Mouse (Mus musculus) C2C12 (cell line): Measurements from ENCODE around the gene Necap2. TPM values are rescaled to one million over a fixed set of nuclear protein-coding genes. Genes with fewer than 3 reads are reported as not detected.
A peak's percentile ranks its signal among the peaks of the same experiment; 100 is the strongest.

Source experiments
- H3K27me3 ChIP-seq: one replicate; pipeline ENCODE4 v1.6.1; 2011; ENCODE audit not compliant: control insufficient read depth, insufficient read depth, insufficient read length
- H3K36me3 ChIP-seq: one replicate; pipeline ENCODE4 v1.6.1; 2011; ENCODE audit not compliant: control insufficient read depth, insufficient read depth
- H3K4me3 ChIP-seq: one replicate; pipeline ENCODE4 v1.5.1; 2011; ENCODE audit warnings: mild to moderate bottlenecking, control low read depth; ENCODE audit not compliant: poor library complexity, insufficient read depth, severe bottlenecking
- H3K79me2 ChIP-seq: one replicate; pipeline ENCODE4 v1.6.1; 2011; ENCODE audit not compliant: control insufficient read depth, insufficient read depth
- H3K79me3 ChIP-seq: one replicate; pipeline ENCODE4 v1.6.1; 2011; ENCODE audit warnings: low read depth, control low read depth
- H3ac ChIP-seq: one replicate; pipeline ENCODE3; 2011; ENCODE audit warnings: low read depth; ENCODE audit not compliant: control insufficient read depth, insufficient read length
- CEBPB ChIP-seq: IDR thresholded peaks from one replicate; pipeline ENCODE4 v1.6.1; 2011; ENCODE audit warnings: low read depth, mild to moderate bottlenecking, control low read depth, moderate library complexity
- CTCF ChIP-seq: IDR thresholded peaks from one replicate; pipeline ENCODE4 v1.5.1; 2011; ENCODE audit not compliant: control insufficient read depth, insufficient read depth, insufficient read length
- FOSL1 ChIP-seq: IDR thresholded peaks from one replicate; pipeline ENCODE4 v1.8.0; 2011; ENCODE audit warnings: mild to moderate bottlenecking, low read length; ENCODE audit not compliant: poor library complexity, insufficient read depth, severe bottlenecking
- MAX ChIP-seq: IDR thresholded peaks from one replicate; pipeline ENCODE4 v1.6.1; 2011; ENCODE audit warnings: mild to moderate bottlenecking, control low read depth
- MYOD1 ChIP-seq: IDR thresholded peaks from one replicate; pipeline ENCODE4 v1.6.1; 2011; ENCODE audit warnings: low read depth; ENCODE audit not compliant: control insufficient read depth, insufficient read length
- MYOG ChIP-seq: IDR thresholded peaks from one replicate; pipeline ENCODE4 v1.6.1; 2011; ENCODE audit not compliant: control insufficient read depth, insufficient read length; ENCODE audit errors: extremely low read depth
- USF1 ChIP-seq: IDR thresholded peaks from one replicate; pipeline ENCODE4 v1.6.1; 2011; ENCODE audit warnings: low read depth, mild to moderate bottlenecking, control low read depth, moderate library complexity
- polyA plus RNA-seq: library from polyadenylated mRNA; unstranded; fragments of >200 nt; fragmentation: generic; extraction: Trizol; gene quantifications from one replicate; pipeline ENCODE4 v1.2.1, GENCODE M21; 2012; ENCODE audit warnings: missing spikeins

The Necap2 gene
- polyA plus RNA-seq, 1 experiment, result 70.2 TPM

DNA sequence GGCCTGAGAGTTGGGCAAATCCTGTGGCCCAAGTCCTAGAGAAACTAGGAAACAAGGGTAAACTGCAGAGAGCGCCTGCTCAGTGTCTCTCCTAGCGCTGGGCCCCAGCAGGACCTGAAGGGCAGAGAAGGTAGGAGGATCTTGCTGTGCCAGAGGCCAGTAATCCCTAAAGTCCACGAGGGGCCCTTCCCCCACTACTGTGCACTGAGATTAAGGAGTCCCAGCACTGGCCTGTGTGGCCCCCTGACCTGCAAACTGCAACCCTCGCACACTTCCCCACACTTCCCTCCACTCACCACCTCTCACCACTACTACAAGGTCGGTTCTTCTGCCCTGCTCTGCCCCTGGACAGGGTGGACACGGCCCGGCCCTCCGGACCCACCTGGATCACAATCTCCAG is 25.0 kb downstream of the Necap2 start:
- no peak for TF ChIP-seq FOSL1
- no peak for TF ChIP-seq MYOG
- TF ChIP-seq MYOD1, result no peak
- no peak for TF ChIP-seq CTCF
- TF ChIP-seq USF1, result no peak
- no peak for TF ChIP-seq CEBPB
- TF ChIP-seq MAX, result no peak
- Histone ChIP-seq H3K36me3 (no peaks in the 10 kb centered on the region), H3ac (no peak overlapping the region), H3K79me3 (no peaks in the 10 kb centered on the region), H3K79me2 (no peaks in the 10 kb centered on the region), H3K4me3 (no peak overlapping the region), H3K27me3 (no peaks in the 10 kb centered on the region)

- H3K79me3 ChIP-seq, result no peaks in the 10 kb centered on the region
- H3ac ChIP-seq, result no peak overlapping the region
- H3K79me2 ChIP-seq, result no peaks in the 10 kb centered on the region
- H3K27me3 ChIP-seq, result no peaks in the 10 kb centered on the region
- no peaks in the 10 kb centered on the region for H3K36me3 ChIP-seq
- H3K4me3 ChIP-seq, result no peak overlapping the region
- TF ChIP-seq USF1 (no peak), MYOD1 (no peak), CEBPB (no peak), FOSL1 (no peak), CTCF (no peak), MAX (no peak), MYOG (no peak)
Observed at GRCm38 (mm10) chr4:141052442-141052841, 25.7 kb downstream of the Necap2 start.

- no peaks in the 10 kb centered on the region for H3K27me3 ChIP-seq
- no peaks in the 10 kb centered on the region for H3K79me2 ChIP-seq
- no peak for TF ChIP-seq CEBPB
- no peak for TF ChIP-seq MYOD1
- TF ChIP-seq CTCF, result no peak
- no peak for TF ChIP-seq MAX
- no peak for TF ChIP-seq FOSL1
- no peak for TF ChIP-seq MYOG
- no peak for TF ChIP-seq USF1
- H3ac ChIP-seq, result no peak overlapping the region
- no peaks in the 10 kb centered on the region for H3K36me3 ChIP-seq
- H3K4me3 ChIP-seq, result no peak overlapping the region
- H3K79me3 ChIP-seq, result no peaks in the 10 kb centered on the region
Observed at GRCm38 (mm10) chr4:141049476-141049835, 28.7 kb downstream of the Necap2 start.

GRCm38 (mm10) chr4:141048810-141049475 is 29.2 kb downstream of the Necap2 start:
- H3K4me3 ChIP-seq, result no peak overlapping the region
- H3K36me3 ChIP-seq, result no peaks in the 10 kb centered on the region
- no peaks in the 10 kb centered on the region for H3K79me3 ChIP-seq
- H3K79me2 ChIP-seq, result no peaks in the 10 kb centered on the region
- H3ac ChIP-seq, result no peak overlapping the region
- no peak for TF ChIP-seq CEBPB
- no peak for TF ChIP-seq FOSL1
- TF ChIP-seq CTCF, result no peak
- TF ChIP-seq MYOD1, result no peak
- TF ChIP-seq USF1, result no peak
- TF ChIP-seq MAX, result no peak
- TF ChIP-seq MYOG, result no peak
- H3K27me3 ChIP-seq, result no peaks in the 10 kb centered on the region

DNA sequence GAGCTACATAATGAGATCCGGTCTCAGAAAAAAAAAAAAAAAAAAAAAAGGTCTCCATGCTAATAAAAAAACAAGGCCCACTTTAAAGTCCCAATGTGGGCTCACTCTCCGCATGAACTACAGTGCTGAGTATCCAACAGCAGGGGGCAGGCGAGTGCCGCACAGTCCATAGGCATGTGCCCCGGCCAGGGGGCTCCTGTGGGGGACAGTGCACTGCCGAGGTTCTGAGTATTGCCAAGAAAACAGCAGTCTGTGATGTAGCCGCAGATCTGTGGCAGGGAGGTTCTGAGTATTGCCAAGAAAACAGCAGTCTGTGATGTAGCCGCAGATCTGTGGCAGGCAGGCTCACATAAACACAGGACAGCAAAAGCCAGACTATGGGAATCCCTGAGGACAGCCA is 33.3 kb downstream of the Necap2 start:
- Histone ChIP-seq H3K79me2 (no peaks in the 10 kb centered on the region), H3K79me3 (no peaks in the 10 kb centered on the region), H3K36me3 (no peaks in the 10 kb centered on the region), H3ac (no peak overlapping the region), H3K4me3 (no peak overlapping the region), H3K27me3 (no peaks in the 10 kb centered on the region)
- TF ChIP-seq CEBPB (no peak), MYOG (no peak), USF1 (no peak), CTCF (peak; percentile 78), MYOD1 (no peak)

DNA sequence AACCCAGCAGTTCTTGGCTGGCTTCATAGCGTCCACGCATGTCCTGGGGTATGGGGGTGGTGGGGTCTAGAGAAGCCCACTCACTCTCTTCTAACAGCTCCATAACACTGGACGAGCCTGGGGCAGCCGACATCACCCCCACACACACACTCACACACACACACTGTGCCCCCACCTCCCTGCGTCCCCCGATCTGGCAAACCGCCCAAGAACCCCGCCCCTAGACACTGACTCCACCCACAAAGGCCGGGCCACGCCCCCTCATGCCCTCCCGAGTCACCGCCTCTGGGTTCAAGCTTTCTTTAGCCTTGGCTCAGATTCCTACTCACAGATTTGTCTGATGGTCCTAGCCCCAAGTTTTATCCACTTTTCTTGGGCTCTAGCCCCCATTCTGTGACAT is 37.0 kb downstream of the Necap2 start:
- Histone ChIP-seq H3K79me2 (no peaks in the 10 kb centered on the region), H3K79me3 (no peaks in the 10 kb centered on the region), H3K36me3 (no peaks in the 10 kb centered on the region), H3K4me3 (no peak overlapping the region), H3ac (no peak overlapping the region), H3K27me3 (no peaks in the 10 kb centered on the region)
- TF ChIP-seq MYOD1 (no peak), MYOG (no peak), CTCF (no peak), MAX (no peak), FOSL1 (no peak), USF1 (no peak), CEBPB (no peak)
